Mouse (Mus musculus) telencephalon, adult 2 months (tissue): ENCODE results near the gene E330017A01Rik.
A peak's percentile ranks its signal among the peaks of the same experiment; 100 is the strongest.
"Not testable (repeated sequence)": the region's sequence is repeated elsewhere in the genome, so short reads cannot be mapped to it uniquely, and the experiment has no call there.

Experiments
- DNase-seq: peaks from one replicate; pipeline ENCODE4 v3.0.0-alpha.2; 2011; ENCODE audit warnings: low read depth, low spot score

E330017A01Rik gene

DNA sequence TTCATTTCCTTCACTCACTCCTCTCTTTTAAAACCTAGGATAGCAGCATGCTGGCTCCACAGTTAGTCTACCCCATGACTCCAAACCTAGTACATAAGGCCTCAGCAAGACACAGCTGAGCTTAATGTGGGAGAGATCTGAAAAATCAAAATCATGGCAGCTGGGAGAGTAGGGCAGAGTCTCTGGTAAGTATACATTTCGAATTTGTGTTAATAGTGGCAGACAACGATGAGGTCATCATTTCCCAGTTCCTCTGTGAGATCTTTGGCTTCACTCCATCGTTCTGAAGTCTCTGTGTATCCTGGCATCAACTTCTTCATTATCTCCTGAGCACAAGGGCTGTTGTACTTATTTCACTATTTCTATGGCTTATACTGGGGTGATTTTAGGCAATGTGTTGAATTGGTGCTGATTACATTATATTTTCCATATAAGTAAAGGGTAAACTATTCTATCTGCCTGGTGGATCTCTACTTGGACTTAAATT, at the start of gene E330017A01Rik:
E330017A01Rik (minus strand) TSS at position 51 of the 487 bp plus-strand sequence.
- no peak for DNase-seq

DNA sequence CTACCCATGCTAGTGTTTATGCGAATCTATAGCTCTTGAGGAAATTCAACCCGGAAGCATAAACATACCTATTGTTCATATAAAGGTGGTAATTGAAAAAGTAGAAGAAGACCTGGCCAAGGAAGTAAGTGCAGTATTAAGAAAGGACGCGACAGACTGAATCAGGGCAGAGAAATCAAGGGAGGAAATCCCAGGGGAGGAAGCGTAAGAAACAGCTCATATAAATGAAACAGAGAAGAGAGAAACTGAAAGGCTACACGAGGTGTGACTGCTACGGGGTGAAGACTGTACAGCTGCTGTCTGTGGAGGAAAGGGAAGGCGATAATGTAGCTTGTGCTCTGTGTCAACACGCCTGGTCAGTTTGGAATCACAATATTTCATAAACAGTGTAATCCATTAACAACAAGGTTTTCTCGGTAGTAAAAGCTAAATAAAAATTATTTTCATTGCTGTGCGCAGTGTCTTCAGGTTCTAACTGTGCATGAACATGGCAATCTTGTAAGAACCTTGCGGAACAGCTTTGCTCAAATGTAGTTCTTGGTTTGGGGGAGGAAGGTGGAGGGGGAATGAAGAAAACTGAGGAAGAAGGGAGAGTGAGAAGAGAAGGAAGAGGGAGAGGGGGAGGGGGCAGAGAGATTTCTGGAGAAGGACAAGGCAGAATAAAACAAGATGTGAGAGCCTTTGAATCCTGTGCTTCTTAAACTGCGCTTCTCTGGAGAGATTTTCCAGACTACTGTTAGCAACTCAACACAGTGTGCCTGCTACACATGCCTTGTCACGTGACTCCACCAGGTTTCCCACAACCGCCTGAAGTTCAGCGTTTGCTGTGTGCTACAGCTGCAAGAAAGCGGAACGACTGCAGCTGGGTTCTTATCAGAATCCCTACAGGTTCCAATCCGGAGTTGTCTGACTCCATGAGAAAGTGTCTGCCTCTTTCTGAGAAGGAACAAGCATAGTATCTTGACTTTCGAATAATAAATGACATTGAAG, 47.3 kb upstream of the E330017A01Rik start:
- no peak for DNase-seq

- DNase-seq: no peak
Measured at GRCm38 (mm10) chr16:58684537-58684936, 46.0 kb upstream of the E330017A01Rik start.

DNA sequence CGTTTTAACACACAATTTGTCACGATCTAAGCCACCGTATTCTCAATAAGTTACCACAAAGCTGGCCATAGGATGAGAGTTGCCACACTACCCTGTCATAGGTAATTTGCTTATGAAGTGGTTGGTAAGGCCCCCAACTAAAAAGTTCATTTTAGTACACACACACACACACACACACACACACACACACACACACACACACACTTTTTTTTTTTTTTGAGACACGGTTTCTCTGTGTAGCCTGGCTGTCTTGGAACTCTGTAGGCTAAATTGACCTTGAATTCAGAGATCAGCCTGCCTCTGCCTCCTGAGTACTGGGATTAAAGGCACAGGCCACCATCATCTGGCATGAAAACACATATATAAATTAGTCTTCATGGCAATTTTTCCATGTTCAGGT, 45.4 kb upstream of the E330017A01Rik start:
- DNase-seq: no peak

DNA sequence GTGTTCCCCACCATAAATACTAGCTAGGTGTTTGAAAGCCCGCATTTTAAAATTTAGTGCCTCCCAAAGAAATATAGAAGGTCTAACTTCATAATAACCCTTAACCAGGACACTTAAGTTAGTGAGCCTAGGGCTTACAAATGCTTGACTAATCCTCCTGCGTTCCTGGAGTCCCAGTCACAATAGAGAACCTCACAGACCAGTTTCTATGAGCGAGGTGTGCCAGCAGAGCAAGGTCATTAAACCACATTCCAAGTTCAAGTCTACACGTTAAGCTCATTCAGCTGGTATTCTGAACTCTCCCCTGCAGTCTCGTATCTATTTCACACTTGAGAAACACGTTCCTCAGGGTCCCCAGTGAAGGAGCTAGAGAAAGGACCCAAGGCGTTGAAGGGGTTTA, 44.3 kb upstream of the E330017A01Rik start:
- no peak for DNase-seq

- no peak for DNase-seq
Measured at GRCm38 (mm10) chr16:58682046-58682445, 43.5 kb upstream of the E330017A01Rik start.

GRCm38 (mm10) chr16:58678660-58679059, 40.1 kb upstream of the E330017A01Rik start:
- DNase-seq: no peak

GRCm38 (mm10) chr16:58677491-58677890, 39.0 kb upstream of the E330017A01Rik start:
- DNase-seq: peak; percentile 51

DNA sequence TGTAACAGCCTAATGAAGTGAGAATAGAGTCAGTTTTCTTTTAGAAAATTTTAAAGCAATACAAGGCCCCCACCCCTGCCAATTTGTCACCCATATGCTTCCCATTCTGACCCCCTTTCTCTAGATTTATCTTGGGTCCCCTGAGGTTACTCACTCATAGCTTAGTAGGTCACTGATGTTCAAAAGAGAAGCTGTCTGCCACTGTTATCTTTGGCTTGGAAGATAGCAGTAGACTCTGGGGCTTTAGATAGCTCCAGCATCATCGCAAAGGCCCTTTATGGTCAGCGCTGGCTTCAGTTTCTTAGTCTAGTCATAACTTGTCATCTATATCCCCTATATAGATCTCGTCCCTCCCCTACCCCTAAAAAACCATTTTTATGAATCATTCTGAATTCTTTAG, 38.1 kb upstream of the E330017A01Rik start:
- no peak for DNase-seq

DNA sequence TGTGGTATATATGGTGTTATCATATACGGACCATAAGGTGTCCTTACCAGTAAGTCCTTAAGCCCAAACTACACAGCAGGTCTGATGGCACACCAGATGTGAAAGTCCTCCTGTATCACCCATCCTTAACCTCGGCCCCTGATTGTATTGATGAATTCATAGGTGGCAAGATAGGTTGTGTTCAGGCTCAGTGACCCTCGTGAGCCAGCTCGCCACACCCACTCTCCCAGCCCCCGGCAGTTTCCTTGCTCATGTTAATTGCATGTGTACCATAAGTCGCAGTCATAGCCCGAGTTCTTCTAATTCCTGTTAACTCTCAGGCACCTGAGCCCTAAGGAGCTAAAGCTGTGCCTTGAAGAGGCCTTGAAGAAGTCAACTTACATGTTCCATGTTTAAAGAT, 37.6 kb upstream of the E330017A01Rik start:
- DNase-seq: no peak

DNA sequence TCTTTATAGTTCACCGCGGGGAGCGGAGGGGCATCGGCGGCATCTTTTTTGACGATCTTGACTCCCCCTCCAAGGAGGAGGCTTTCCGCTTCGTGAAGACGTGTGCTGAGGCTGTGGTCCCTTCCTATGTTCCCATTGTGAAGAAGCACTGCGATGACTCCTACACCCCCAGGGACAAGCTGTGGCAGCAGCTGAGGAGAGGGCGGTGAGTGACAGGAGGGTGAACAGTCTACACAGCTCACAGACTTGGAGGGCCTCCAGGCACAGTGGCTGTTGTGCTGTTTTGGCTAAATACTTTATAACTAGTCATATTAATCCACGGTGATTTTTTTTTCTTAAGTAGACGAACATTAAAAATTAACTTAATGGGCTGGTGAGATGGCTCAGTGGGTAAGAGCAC, 36.7 kb upstream of the E330017A01Rik start:
- DNase-seq: peak; percentile 51

- no peak for DNase-seq
Measured at GRCm38 (mm10) chr16:58673811-58674410, 35.4 kb upstream of the E330017A01Rik start.

- DNase-seq: no peak
Measured at GRCm38 (mm10) chr16:58672396-58672795, 33.9 kb upstream of the E330017A01Rik start.

DNA sequence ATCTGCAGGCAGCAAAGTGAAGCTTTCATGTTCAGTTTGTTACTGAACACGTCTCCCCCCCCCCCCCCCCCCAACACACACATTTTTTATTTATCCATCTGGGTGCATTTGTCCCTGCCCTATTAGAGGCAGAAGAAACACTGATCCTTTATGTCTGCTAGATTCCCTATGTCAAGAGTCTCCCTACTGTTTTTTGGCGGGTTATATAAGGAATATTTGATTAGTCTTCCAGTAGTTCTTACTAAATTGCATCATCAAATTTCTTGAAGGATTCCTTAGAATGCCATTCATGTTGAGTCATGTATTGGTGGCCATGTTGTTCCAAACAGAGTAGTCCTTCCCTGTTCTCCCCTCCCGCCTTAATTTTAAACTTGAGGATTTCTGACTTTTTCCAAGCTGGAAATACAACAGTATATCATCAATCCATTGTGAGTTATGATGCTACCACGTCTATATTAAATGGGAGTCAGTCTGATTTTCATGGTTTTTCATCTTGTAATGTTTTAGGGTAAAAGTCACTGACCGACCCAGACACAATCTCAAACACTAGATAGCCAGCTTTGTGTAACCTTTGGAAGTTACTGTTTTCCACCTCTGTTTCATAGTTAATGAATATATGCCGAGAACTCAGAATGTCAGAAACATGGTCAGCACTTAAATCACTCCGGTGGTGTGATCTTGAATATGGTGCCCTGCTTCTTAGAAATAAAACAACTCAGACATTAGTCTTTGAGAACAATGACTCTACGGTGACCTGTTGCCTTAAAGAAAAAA, 32.9 kb upstream of the E330017A01Rik start:
- DNase-seq: no peak

GRCm38 (mm10) chr16:58670643-58671042, 32.1 kb upstream of the E330017A01Rik start:
- no peak for DNase-seq

DNA sequence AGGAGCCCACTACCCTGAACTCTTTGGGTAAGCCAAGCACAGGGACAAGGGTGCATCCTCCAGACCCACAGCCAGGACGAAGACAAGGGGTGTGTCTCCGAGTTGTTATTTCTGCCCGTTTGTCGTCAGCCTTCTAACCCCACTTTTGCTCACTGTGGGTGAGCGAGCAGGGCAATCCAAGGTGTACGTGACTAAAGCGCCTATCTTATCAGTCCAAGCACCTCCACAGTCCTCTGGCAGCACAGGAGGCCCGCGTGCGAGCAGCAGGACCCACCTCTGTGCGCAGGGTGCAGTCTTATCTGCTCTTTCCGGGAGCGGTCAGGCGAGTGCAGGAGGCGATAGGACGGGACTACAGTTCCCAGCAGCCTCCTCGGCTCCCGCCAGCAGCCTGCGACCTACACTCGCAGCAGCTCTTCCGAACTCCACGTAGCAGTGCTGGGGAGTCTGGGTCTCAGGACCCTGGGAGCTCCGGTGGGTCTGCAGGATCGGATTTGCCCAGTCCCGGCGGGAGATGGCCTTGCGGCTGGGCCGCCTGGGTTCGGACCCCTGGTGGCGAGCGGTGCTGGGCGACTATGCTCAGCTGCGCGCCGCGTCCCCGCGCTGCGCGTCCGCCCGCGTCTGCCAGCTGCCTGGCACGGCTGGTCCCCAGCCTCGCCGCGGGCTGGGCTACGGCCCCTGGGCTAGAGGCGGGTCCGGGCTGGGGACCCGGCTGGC, 31.5 kb upstream of the E330017A01Rik start, which contains the start of gene Cpox:
Cpox (plus strand) TSS at position 376 of the 714 bp plus-strand sequence.
- peak; percentile 87 for DNase-seq

- DNase-seq: no peak
Measured at GRCm38 (mm10) chr16:58669264-58669663, 30.7 kb upstream of the E330017A01Rik start.

DNA sequence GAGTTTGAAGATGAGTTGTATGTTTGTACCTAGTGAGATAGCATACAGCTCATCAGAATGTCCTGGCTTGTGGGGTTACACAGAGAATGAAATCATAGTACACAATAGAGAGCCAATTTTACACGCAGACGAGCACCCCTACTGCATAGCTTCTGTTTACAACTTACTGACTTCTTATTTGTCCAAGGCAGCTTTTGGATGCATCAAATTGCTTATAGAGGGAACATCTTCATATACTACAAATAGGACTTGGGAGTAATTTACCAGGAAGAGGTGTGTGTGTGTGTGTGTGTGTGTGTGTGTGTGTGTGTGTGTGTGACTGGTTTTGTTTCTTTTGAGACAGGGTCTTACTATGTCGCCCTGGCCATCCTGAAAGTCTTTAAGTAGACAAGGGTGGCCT, 30.0 kb upstream of the E330017A01Rik start:
- no peak for DNase-seq

DNA sequence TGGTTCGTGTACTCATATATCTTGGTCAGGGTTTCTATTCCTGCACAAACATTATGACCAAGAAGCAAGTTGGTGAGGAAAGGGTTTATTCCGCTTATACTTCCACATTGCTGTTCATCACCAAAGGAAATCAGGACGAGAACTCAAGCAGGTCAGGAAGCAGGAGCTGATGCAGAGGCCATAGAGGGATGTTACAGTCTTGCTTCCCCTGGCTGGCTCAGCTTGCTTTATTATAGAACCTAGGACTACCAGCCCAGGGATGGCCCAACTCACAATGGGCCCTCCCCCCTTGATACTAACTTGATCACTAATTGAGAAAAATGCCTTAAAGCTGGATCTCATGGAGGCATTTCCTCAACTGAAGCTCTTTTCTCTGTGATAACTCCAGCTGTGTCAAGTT, 28.1 kb upstream of the E330017A01Rik start:
- DNase-seq: not testable (repeated sequence)

DNA sequence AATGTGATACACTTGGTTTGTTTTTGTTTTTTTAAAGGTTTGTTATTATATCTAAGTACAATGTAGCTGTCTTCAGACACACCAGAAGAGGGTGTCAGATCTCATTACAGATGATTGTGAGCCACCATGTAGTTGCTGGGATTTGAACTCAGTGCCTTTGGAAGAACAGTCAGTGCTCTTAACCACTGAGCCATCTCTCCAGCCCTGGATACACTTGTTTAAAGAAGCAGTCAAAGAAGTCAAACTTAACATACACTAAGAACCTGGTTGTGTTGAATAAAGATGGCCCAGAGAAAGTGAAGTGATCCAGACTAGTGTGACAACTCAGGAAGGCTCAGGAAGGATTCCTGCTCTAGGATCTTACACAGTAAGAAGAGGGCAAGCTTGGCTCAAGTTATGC, 26.6 kb upstream of the E330017A01Rik start:
- not testable (repeated sequence) for DNase-seq

DNA sequence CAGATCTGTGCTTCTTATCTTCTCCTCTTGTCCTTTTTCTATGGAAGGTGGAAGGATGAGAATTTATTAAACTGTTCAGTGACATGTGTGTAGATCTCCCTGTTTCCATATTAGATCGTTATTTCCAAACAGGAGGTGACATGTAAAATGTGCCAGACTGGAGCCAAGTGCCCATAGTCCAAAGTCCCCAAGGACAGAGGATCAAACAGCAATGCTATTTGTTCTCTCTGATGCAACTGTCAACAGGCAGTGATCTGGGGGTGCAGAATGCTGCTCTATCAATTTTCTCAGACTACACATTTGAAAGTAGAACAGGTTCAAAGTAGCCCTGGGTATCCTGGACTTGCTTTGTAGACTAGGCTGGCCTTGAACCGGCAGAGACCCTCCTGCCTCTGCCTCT, 25.3 kb upstream of the E330017A01Rik start:
- DNase-seq: no peak
